Mouse (Mus musculus) stomach, postnatal 0 days (tissue): ENCODE data around the gene Yipf2.

Source experiments
- CTCF ChIP-seq: IDR thresholded peaks from 2 replicates; pipeline ENCODE4 v1.5.1; 2016; ENCODE audit warnings: antibody characterized with exemption, low read depth, mild to moderate bottlenecking, moderate library complexity
- EP300 ChIP-seq: optimal IDR thresholded peaks from 2 replicates; pipeline ENCODE3; 2016; ENCODE audit warnings: antibody characterized with exemption

GRCm38 (mm10) chr9:21575253-21575652 is 17.4 kb downstream of the Yipf2 start:
- TF ChIP-seq CTCF (no peak), EP300 (no peak)
